Mouse (Mus musculus): ENCODE results near the gene Rnase12. TPM values are rescaled to one million over a fixed set of nuclear protein-coding genes. Genes with fewer than 3 reads are reported as not detected.
"Not testable (repeated sequence)": the region's sequence is repeated elsewhere in the genome, so short reads cannot be mapped to it uniquely, and the experiment has no call there.

Gene Rnase12
- polyA plus RNA-seq, 1 experiment from 2014 or later: not detected

- H3K27me3 ChIP-seq (replicated peaks): no peaks in the 10 kb centered on the region
- no peak overlapping the region for H3K4me2 ChIP-seq
- ATAC-seq (ENCODE audit: low FRiP score): no peak
- WGBS: 72% methylated on average over 5 of the region's 5 CpGs
- no peaks in the 10 kb centered on the region for H3K36me3 ChIP-seq
- no peak overlapping the region for H3K4me3 ChIP-seq (replicated peaks)
- H3K9me3 ChIP-seq (replicated peaks): no peaks in the 10 kb centered on the region
- H3K27ac ChIP-seq (replicated peaks): no peak overlapping the region
- no peak overlapping the region for H3K9ac ChIP-seq (replicated peaks)
- no peaks in the 10 kb centered on the region for H3K4me1 ChIP-seq
Measured at GRCm38 (mm10) chr14:51047846-51048245, 9.6 kb downstream of the Rnase12 start.

GRCm38 (mm10) chr14:51041769-51042168 is 15.7 kb downstream of the Rnase12 start, which contains the start of gene Rnase9:
Gene Rnase9 (minus strand): TSS chr14:51041869.
- H3K4me3 ChIP-seq (replicated peaks): no peak within 1 kb of the TSS
- H3K9me3 ChIP-seq (replicated peaks): no peaks in the 10 kb centered on the region
- H3K36me3 ChIP-seq: no peaks in the 10 kb centered on the region
- no peak within 1 kb of the TSS for H3K9ac ChIP-seq (replicated peaks)
- H3K27me3 ChIP-seq (replicated peaks): no peaks in the 10 kb centered on the region
- H3K4me2 ChIP-seq: no peak within 1 kb of the TSS
- no peak for ATAC-seq (ENCODE audit: low FRiP score)
- H3K27ac ChIP-seq (replicated peaks): no peak within 1 kb of the TSS
- WGBS: 70% methylated on average over 6 of the region's 6 CpGs
- H3K4me1 ChIP-seq: no peaks in the 10 kb centered on the region

- H3K27me3 ChIP-seq (replicated peaks): no peaks in the 10 kb centered on the region
- 82% methylated on average over 4 of the region's 4 CpGs for WGBS
- no peak for ATAC-seq (ENCODE audit: low FRiP score)
Measured at GRCm38 (mm10) chr14:51036214-51036613, 21.2 kb downstream of the Rnase12 start.

GRCm38 (mm10) chr14:51035206-51035605 is 22.3 kb downstream of the Rnase12 start:
- H3K27me3 ChIP-seq (replicated peaks): no peaks in the 10 kb centered on the region
- H3K9me3 ChIP-seq (replicated peaks): no peaks in the 10 kb centered on the region
- no peak overlapping the region for H3K4me3 ChIP-seq (replicated peaks)
- no peak overlapping the region for H3K4me2 ChIP-seq
- H3K27ac ChIP-seq (replicated peaks): no peak overlapping the region
- no peak for ATAC-seq (ENCODE audit: low FRiP score)
- no peaks in the 10 kb centered on the region for H3K36me3 ChIP-seq
- H3K9ac ChIP-seq (replicated peaks): no peak overlapping the region
- no peaks in the 10 kb centered on the region for H3K4me1 ChIP-seq
- 37% methylated on average over 1 of the region's 1 CpGs for whole genome bisulfite sequencing

More at GRCm38 (mm10) chr14:51036214-51036613, 21.2 kb downstream of the Rnase12 start:
- no peak overlapping the region for H3K4me2 ChIP-seq
- H3K36me3 ChIP-seq: no peaks in the 10 kb centered on the region
- H3K9me3 ChIP-seq (replicated peaks): no peaks in the 10 kb centered on the region
- H3K4me1 ChIP-seq: no peaks in the 10 kb centered on the region
- H3K4me3 ChIP-seq (replicated peaks): no peak overlapping the region
- H3K27ac ChIP-seq (replicated peaks): no peak overlapping the region
- no peak overlapping the region for H3K9ac ChIP-seq (replicated peaks)

GRCm38 (mm10) chr14:51027387-51028155 is 29.9 kb downstream of the Rnase12 start:
- ATAC-seq (ENCODE audit: low FRiP score): no peak
- no peak overlapping the region for H3K9ac ChIP-seq (replicated peaks)
- H3K4me1 ChIP-seq: no peaks in the 10 kb centered on the region
- WGBS: 58% methylated on average over 3 of the region's 3 CpGs
- no peak overlapping the region for H3K4me3 ChIP-seq (replicated peaks)
- no peak overlapping the region for H3K4me2 ChIP-seq
- no peaks in the 10 kb centered on the region for H3K9me3 ChIP-seq (replicated peaks)
- no peaks in the 10 kb centered on the region for H3K27me3 ChIP-seq (replicated peaks)
- no peak overlapping the region for H3K27ac ChIP-seq (replicated peaks)
- no peaks in the 10 kb centered on the region for H3K36me3 ChIP-seq

GRCm38 (mm10) chr14:51026391-51027133 is 30.9 kb downstream of the Rnase12 start:
- Histone ChIP-seq H3K27ac (replicated peaks) (no peak overlapping the region), H3K36me3 (no peaks in the 10 kb centered on the region), H3K4me2 (no peak overlapping the region), H3K27me3 (replicated peaks) (no peaks in the 10 kb centered on the region), H3K9me3 (replicated peaks) (no peaks in the 10 kb centered on the region), H3K4me3 (replicated peaks) (no peak overlapping the region), H3K9ac (replicated peaks) (no peak overlapping the region), H3K4me1 (no peaks in the 10 kb centered on the region)
- 41% methylated on average over 5 of the region's 5 CpGs for WGBS
- ATAC-seq (ENCODE audit: low FRiP score): no peak

- Histone ChIP-seq H3K9me3 (replicated peaks) (no peaks in the 10 kb centered on the region), H3K4me1 (no peaks in the 10 kb centered on the region), H3K4me2 (no peak overlapping the region), H3K36me3 (no peaks in the 10 kb centered on the region), H3K27me3 (replicated peaks) (no peaks in the 10 kb centered on the region), H3K27ac (replicated peaks) (no peak overlapping the region), H3K4me3 (replicated peaks) (no peak overlapping the region), H3K9ac (replicated peaks) (no peak overlapping the region)
- WGBS: 93% methylated on average over 1 of the region's 1 CpGs
- ATAC-seq (ENCODE audit: low FRiP score): no peak
Measured at GRCm38 (mm10) chr14:51024820-51025219, 32.6 kb downstream of the Rnase12 start.

- Histone ChIP-seq H3K4me3 (replicated peaks) (no peak overlapping the region), H3K9ac (replicated peaks) (no peak overlapping the region), H3K9me3 (replicated peaks) (no peaks in the 10 kb centered on the region), H3K27me3 (replicated peaks) (no peaks in the 10 kb centered on the region), H3K4me2 (no peak overlapping the region), H3K4me1 (no peaks in the 10 kb centered on the region), H3K27ac (replicated peaks) (no peak overlapping the region), H3K36me3 (no peaks in the 10 kb centered on the region)
- no peak for ATAC-seq (ENCODE audit: low FRiP score)
- 94% methylated on average over 4 of the region's 4 CpGs for WGBS
Measured at GRCm38 (mm10) chr14:51023457-51023856, 34.0 kb downstream of the Rnase12 start.

- H3K4me3 ChIP-seq (replicated peaks): no peak overlapping the region
- no peak for ATAC-seq (ENCODE audit: low FRiP score)
- H3K4me1 ChIP-seq: no peaks in the 10 kb centered on the region
- H3K27ac ChIP-seq (replicated peaks): no peak overlapping the region
- no peak overlapping the region for H3K4me2 ChIP-seq
- 83% methylated on average over 3 of the region's 3 CpGs for WGBS
- no peaks in the 10 kb centered on the region for H3K9me3 ChIP-seq (replicated peaks)
- no peak overlapping the region for H3K9ac ChIP-seq (replicated peaks)
- no peaks in the 10 kb centered on the region for H3K36me3 ChIP-seq
- no peaks in the 10 kb centered on the region for H3K27me3 ChIP-seq (replicated peaks)
Measured at GRCm38 (mm10) chr14:51017256-51017655, 40.2 kb downstream of the Rnase12 start.

GRCm38 (mm10) chr14:51015780-51016179 is 41.7 kb downstream of the Rnase12 start:
- Histone ChIP-seq H3K9me3 (replicated peaks) (no peaks in the 10 kb centered on the region), H3K27ac (replicated peaks) (no peak overlapping the region), H3K36me3 (no peaks in the 10 kb centered on the region), H3K4me1 (no peaks in the 10 kb centered on the region), H3K27me3 (replicated peaks) (no peaks in the 10 kb centered on the region), H3K9ac (replicated peaks) (no peak overlapping the region), H3K4me2 (no peak overlapping the region), H3K4me3 (replicated peaks) (no peak overlapping the region)
- no peak for ATAC-seq (ENCODE audit: low FRiP score)

- H3K4me3 ChIP-seq (replicated peaks); H3K27ac ChIP-seq (replicated peaks); H3K9ac ChIP-seq (replicated peaks); ATAC-seq (ENCODE audit: low FRiP score); H3K9me3 ChIP-seq (replicated peaks); H3K4me1 ChIP-seq; H3K36me3 ChIP-seq; H3K27me3 ChIP-seq (replicated peaks); H3K4me2 ChIP-seq: not testable (repeated sequence)
- WGBS: 85% methylated on average over 3 of the region's 3 CpGs
Measured at GRCm38 (mm10) chr14:51014724-51015123, 42.7 kb downstream of the Rnase12 start.

GRCm38 (mm10) chr14:51009572-51009971 is 47.9 kb downstream of the Rnase12 start:
- Histone ChIP-seq H3K27me3 (replicated peaks) (no peaks in the 10 kb centered on the region), H3K9me3 (replicated peaks) (no peaks in the 10 kb centered on the region), H3K4me3 (replicated peaks) (no peak overlapping the region), H3K4me1 (no peaks in the 10 kb centered on the region), H3K4me2 (no peak overlapping the region), H3K36me3 (no peaks in the 10 kb centered on the region), H3K27ac (replicated peaks) (no peak overlapping the region), H3K9ac (replicated peaks) (no peak overlapping the region)
- 88% methylated on average over 6 of the region's 6 CpGs for WGBS
- ATAC-seq (ENCODE audit: low FRiP score): no peak
